Mouse (Mus musculus) adrenal gland (tissue): ENCODE results near the gene Senp3.
"Not testable (repeated sequence)": the region's sequence is repeated elsewhere in the genome, so short reads cannot be mapped to it uniquely, and the experiment has no call there.

Experiments used
- intact Hi-C: fragments of 180-260 bp; cut with DNase I; formaldehyde crosslinking; loops from one replicate; pipeline ENCODE4 v1.15.1; 2025
- long read RNA-seq, 2 experiments: library from polyadenylated mRNA; unstranded; transcript quantifications; one replicate each; pipeline ENCODE4 v2.0.0; 2020; ENCODE audit warnings: borderline replicate concordance in 1 of 2; ENCODE audit not compliant: insufficient replicate concordance in 1 of 2

Senp3 gene
- long read RNA-seq, experiment 1, partial matches to known transcripts = 1 of 3 reads
- long read RNA-seq, experiment 1, other reads (novel, unspliced or antisense) = 0 of 3 reads
- long read RNA-seq, experiment 2, partial matches to known transcripts = 1 of 2 reads
- long read RNA-seq, experiment 2, other reads (novel, unspliced or antisense) = 0 of 2 reads

DNA sequence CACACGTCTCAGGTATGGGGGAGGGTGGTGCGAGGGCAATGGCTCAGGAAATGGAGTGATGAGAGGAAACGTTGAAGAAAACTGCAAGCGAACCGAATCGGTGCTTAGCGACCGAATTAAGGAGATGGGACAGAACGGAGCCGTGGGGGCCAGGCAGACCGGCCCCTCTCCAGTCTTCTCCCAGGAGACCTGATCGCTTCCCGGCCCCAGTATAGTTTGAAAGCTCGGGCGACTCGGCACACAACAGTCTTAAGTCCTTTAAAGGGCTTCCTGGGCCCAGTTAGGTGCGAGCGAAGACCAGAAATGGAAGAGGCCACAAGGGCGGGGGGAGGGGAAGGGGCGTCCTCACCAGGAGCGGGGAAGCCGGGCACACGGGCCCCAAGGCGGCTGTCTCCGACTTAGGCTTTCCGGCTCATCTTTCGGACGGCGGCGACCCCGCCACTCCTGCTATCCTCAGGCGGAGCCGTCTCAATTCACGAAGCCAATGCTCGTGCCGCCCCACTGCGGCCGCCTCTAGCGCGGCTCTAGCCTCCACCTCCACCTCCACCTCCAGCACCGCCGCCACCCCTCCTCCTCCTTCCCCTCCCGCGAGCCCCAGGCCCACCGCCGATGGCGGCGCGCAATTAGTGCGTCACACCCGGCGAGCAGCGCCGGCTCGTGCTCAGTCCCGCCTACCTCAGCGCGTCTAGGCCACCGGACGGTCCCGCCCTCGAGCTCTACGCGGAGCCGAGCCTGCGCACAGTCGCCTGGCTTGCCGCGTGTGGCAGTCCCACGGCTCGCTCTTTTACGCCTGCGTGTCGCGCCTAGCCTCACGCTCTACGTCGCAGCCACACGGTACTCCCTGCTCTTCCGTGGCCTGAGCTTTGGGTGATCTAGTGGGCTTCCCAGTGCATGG is at the start of gene Senp3:
Gene Senp3 (minus strand): TSS at position 771 of the 895 bp plus-strand sequence.
- intact Hi-C loops = loop anchor here (2.0 to 5.0 kb wide), 2 partner anchors 33 to 71 kb away; no protein-coding TSS in a partner anchor

DNA sequence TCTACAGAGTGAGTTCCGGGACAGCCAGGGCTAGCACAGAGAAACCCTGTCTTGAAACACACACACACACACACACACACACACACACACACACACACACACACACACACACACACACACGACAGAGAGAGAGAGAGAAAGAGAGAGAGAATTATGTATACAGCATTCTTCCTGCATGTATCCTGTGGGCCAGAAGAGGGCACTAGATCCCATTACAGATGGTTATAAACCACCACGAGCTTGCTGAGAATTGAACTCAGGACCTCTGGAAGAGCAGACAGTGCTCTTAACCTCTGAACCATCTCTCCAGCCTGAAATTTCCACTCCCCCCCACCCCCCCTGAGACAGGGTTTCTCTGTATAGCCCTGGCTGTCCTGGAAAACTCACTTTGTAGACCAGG is 49.5 kb upstream of the Senp3 start:
- intact Hi-C loops = not testable (repeated sequence)

- intact Hi-C loops = no loop called here
Measured at GRCm38 (mm10) chr11:69729063-69729462, 47.2 kb upstream of the Senp3 start.

DNA sequence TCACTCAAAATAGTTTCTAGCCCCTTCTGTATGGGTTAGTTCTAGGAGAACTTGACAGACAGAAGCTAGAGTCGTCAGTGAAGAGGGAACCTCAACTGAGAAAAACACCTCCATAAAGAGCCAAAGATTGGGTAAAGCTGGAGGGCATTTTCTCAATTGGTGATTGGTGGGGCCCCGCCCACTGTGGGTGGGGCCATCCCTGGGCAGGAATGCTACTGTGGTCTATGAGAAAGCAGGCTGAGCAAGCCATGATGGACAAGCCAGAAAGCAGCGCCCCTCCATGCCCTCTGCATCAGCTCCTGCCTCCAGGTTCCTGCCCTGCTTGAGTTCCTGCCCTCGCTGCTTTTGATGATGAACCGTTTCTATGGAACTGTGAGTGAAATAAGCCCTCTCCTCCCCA is 44.1 kb upstream of the Senp3 start:
- intact Hi-C loops = no loop called here

- intact Hi-C loops = no loop called here
Measured at GRCm38 (mm10) chr11:69723074-69723473, 41.2 kb upstream of the Senp3 start.

GRCm38 (mm10) chr11:69720852-69721251 is 39.0 kb upstream of the Senp3 start:
- intact Hi-C loops = no loop called here

DNA sequence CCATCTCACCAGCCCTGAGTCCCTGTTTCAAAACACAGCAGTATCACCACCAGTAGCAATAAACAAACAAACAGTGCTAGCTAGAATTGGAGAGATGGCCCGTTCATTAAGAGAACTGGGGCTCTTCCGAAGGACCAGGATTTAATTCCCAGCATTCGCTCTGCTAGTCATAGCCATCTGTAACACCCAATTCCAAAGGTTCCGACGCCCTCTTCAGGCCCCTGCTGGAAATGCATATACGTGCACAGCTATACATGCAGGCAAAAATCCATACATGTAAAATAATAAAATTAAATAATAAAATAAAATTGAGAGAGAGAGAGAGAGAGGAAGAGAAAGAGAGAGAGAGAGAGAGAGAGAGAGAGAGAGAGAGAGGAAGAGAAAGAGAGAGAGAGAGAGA is 37.5 kb upstream of the Senp3 start:
- intact Hi-C loops = no loop called here

- intact Hi-C loops = no loop called here
Measured at GRCm38 (mm10) chr11:69718661-69719060, 36.8 kb upstream of the Senp3 start.

DNA sequence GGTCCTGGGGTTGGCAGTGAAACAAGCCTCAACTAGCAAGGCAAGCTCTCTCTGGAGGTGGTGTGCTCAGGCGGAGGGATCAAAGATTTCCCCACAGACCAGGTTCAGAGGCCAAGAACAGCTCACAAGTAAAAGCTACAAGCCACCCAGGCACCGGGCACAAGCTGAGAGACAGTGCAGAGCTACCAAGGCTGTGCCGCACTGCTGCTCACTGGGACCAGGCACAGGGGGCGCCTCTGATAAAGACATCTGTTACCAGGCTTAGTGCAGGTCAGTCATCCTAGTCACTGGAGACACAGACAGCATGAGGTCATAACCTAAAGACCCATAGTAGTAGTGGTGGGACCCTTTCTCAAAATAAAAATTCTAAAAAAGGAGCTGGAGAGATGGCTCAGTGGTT is 35.1 kb upstream of the Senp3 start:
- intact Hi-C loops = no loop called here

DNA sequence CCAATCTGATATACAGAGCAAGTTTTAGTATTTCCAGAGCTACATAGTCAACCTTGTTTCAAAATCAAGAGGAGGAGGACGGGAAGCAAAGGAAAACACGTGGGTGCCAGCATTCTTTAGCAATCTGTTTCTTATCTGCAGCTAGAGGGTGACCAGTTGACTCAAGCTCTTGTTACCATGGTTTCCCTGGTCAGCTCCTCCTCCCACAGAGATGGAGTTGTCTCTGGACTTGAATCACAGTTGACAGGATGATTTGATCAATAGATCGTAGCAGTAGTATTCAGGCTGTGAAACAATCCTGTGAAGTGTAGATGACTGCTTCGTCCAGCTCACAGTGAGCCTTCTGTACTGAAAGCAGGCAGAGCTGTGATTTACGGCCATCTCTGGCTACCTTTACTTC is 34.0 kb upstream of the Senp3 start:
- intact Hi-C loops = loop anchor here (2.0 kb wide), 1 partner anchor 33 kb away; the partner anchor contains the start of gene Senp3

GRCm38 (mm10) chr11:69715482-69715881 is 33.6 kb upstream of the Senp3 start:
- intact Hi-C loops = loop anchor here (2.0 kb wide), 1 partner anchor 33 kb away; the partner anchor contains the start of gene Senp3

- intact Hi-C loops = loop anchor here (2.0 kb wide), 1 partner anchor 32 kb away; the partner anchor contains the start of gene Senp3
Measured at GRCm38 (mm10) chr11:69714636-69715329, 32.9 kb upstream of the Senp3 start.

- intact Hi-C loops = no loop called here
Measured at GRCm38 (mm10) chr11:69712954-69713672, 31.2 kb upstream of the Senp3 start.

DNA sequence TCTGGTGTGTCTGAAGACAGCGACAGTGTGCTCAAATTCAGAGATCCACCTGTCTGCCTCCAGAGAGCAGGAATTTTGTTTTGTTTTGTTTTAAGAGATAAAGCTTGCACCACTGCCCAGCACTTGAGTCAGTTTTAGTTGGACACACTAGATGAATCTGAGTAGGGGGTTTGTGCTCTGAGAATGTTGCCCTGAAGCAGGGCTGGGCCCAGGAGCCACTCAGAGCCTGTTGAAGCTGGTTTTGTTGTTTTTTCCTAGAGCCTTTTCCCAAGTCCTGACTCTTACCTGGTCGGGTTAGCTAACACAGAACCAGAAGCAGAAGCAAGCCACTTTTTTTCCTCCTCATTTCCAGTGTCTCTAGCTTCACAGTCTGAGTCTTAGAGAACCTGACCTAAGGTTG is 29.2 kb upstream of the Senp3 start:
- intact Hi-C loops = no loop called here

DNA sequence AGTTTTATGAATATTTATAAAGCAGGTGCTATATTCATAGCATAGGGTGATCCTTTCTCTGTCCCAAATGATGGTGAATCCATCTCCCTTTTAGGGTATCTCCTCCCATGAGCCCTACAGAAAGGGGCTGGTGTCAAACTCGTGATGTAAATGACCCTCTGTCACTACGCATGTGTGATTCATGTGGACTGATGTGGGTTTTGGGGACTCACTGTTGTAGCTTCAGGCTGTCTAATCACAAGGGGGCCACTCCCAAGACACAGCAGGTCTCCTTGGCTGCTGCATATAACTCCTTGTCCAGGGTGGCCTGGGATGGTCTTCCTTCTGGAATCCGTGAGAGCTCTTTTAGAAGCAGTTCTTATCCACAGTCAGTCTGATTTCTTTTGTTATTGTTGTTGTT is 28.6 kb upstream of the Senp3 start:
- intact Hi-C loops = no loop called here

GRCm38 (mm10) chr11:69709554-69710446 is 27.9 kb upstream of the Senp3 start:
- intact Hi-C loops = no loop called here

GRCm38 (mm10) chr11:69708614-69709265 is 26.9 kb upstream of the Senp3 start:
- intact Hi-C loops = no loop called here

DNA sequence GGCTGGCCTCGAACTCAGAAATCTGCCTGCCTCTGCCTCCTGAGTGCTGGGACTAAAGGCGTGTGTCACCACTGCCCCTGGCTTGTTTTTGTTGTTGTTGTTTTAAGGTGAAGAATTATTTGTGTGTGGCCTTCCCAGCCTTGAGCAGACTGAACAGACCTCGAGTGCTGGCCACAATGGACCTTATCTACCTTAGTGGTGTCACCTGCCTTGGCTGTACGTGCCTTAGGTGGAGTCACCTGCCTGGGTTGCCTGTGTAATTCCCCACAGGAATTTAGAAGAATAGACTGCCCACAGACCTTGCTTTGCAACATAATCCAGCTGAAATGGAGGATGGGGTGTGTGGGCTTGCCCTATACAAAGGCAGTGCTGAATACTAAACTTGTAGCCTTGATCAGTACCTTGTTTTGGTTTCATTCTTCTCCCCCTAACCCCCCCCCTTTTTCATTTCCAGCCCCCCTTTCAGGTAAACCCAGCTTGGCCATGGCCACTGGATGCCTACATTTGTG is 26.0 kb upstream of the Senp3 start:
- intact Hi-C loops = no loop called here

- intact Hi-C loops = no loop called here
Measured at GRCm38 (mm10) chr11:69707480-69707847, 25.6 kb upstream of the Senp3 start.
